Mouse (Mus musculus): ENCODE measurements around the gene Mul1. TPM values are rescaled to one million over a fixed set of nuclear protein-coding genes. Genes with fewer than 3 reads are reported as not detected.
"Not testable (repeated sequence)": the region's sequence is repeated elsewhere in the genome, so short reads cannot be mapped to it uniquely, and the experiment has no call there.

Mul1 gene
- polyA plus RNA-seq, 1 experiment from 2014 or later, result 16.2 TPM

GRCm38 (mm10) chr4:138411504-138412121 is 22.9 kb upstream of the Mul1 start:
- 62% methylated on average over 7 of the region's 7 CpGs for WGBS

DNA sequence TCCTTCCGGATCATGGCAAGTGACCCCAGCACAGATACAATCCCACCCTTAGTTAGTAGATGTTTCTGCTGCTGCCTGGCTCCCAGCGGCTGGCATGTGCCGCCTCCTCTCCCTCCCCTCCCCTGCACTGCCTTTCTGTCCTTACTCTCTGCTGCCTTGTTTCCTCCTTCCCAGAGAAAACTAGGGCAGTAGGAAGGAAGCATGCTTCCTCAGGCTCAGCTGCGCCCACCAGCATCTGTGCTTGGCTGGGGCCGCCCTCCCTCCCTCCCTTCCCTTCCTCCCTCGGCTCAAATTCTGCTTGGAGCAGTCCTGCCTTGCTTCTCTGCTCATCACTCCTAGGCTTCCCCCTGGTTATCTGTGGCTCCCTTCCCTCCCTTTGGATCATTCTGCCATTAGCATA is 19.7 kb upstream of the Mul1 start:
- Histone ChIP-seq H3K27me3 (replicated peaks; ENCODE audit: control insufficient read depth, insufficient read depth, low read length) (no peaks in the 10 kb centered on the region), H3K27ac (ENCODE audit: low read depth, low read length) (no peak overlapping the region), H3K9me3 (replicated peaks; ENCODE audit: control insufficient read depth, low read length) (no peaks in the 10 kb centered on the region), H3K4me2 (ENCODE audit: low read length) (no peak overlapping the region), H3K9ac (ENCODE audit: low read length) (no peak overlapping the region), H3K36me3 (ENCODE audit: control insufficient read depth, insufficient read depth, low read length) (no peaks in the 10 kb centered on the region), H3K4me1 (ENCODE audit: control insufficient read depth, insufficient read depth, low read length) (peaks cover 3% of the 10 kb centered on the region; the same call in 1 of the 2 replicates), H3K4me3 (ENCODE audit: low read depth, low read length) (no peak overlapping the region)
- DNase-seq (ENCODE audit: low spot score) (peak; percentile 24), ATAC-seq (no peak)
- WGBS, result 29% methylated on average over 5 of the region's 6 CpGs

More at GRCm38 (mm10) chr4:138411504-138412121, 22.9 kb upstream of the Mul1 start:
- H3K27me3 ChIP-seq (replicated peaks; ENCODE audit: control insufficient read depth, insufficient read depth, low read length), result no peaks in the 10 kb centered on the region
- no peaks in the 10 kb centered on the region for H3K36me3 ChIP-seq (ENCODE audit: control insufficient read depth, insufficient read depth, low read length)
- H3K4me3 ChIP-seq (ENCODE audit: low read depth, low read length), result no peak overlapping the region
- no peaks in the 10 kb centered on the region for H3K4me1 ChIP-seq (ENCODE audit: control insufficient read depth, insufficient read depth, low read length)
- no peak overlapping the region for H3K27ac ChIP-seq (ENCODE audit: low read depth, low read length)
- no peak for DNase-seq (ENCODE audit: low spot score)
- H3K4me2 ChIP-seq (ENCODE audit: low read length), result no peak overlapping the region
- no peak overlapping the region for H3K9ac ChIP-seq (ENCODE audit: low read length)
- ATAC-seq, result no peak
- H3K9me3 ChIP-seq (replicated peaks; ENCODE audit: control insufficient read depth, low read length), result no peaks in the 10 kb centered on the region

DNA sequence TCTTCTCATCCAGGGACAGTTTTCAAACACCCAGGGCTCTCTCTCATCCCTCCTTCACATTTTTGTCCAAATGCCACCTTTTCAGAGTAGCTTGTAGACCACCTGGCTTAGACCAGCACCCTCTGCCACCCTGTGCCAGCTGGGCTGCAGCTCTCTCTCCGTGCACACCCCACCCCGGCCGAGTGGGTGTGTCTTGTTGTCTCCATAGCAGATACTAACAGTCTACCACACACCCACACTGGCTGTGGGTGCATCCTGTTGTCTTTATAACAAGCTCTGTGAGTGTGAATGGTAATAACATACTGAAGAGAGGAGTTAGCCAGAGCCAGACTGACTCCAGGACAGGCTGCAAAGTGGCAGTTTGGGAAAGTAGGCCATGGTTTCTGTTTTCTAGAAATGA is 18.5 kb upstream of the Mul1 start:
- no peak overlapping the region for H3K4me2 ChIP-seq (ENCODE audit: low read length)
- no peak overlapping the region for H3K27ac ChIP-seq (ENCODE audit: low read depth, low read length)
- DNase-seq (ENCODE audit: low spot score) (no peak), ATAC-seq (no peak)
- H3K27me3 ChIP-seq (replicated peaks; ENCODE audit: control insufficient read depth, insufficient read depth, low read length), result no peaks in the 10 kb centered on the region
- no peaks in the 10 kb centered on the region for H3K36me3 ChIP-seq (ENCODE audit: control insufficient read depth, insufficient read depth, low read length)
- peaks cover 3% of the 10 kb centered on the region; the same call in 1 of the 2 replicates for H3K4me1 ChIP-seq (ENCODE audit: control insufficient read depth, insufficient read depth, low read length)
- H3K9ac ChIP-seq (ENCODE audit: low read length), result no peak overlapping the region
- no peaks in the 10 kb centered on the region for H3K9me3 ChIP-seq (replicated peaks; ENCODE audit: control insufficient read depth, low read length)
- H3K4me3 ChIP-seq (ENCODE audit: low read depth, low read length), result no peak overlapping the region
- WGBS, result 82% methylated on average over 3 of the region's 3 CpGs

DNA sequence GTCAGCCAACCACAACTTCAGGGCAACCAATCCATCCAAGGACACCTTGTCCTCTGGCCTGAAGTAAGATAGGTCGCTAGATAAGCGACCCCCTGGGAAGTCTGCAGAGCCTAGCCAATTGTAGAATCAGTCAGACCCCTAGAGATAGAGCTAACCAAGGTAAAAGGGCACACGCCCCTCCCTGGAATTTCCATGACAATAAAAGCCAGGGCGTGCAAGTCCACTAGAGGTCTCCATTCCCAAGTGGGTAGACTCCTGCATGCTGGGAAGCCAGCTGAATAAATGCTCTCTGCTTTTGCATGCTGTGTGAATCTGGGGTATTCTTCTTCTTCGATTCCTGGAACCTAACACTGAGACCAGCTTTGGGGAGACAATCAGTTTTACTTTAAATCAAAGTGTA is 18.1 kb upstream of the Mul1 start:
- H3K4me2 ChIP-seq (ENCODE audit: low read length), result no peak overlapping the region
- H3K27ac ChIP-seq (ENCODE audit: low read depth, low read length), result no peak overlapping the region
- no peaks in the 10 kb centered on the region for H3K36me3 ChIP-seq (ENCODE audit: control insufficient read depth, insufficient read depth, low read length)
- no peaks in the 10 kb centered on the region for H3K9me3 ChIP-seq (replicated peaks; ENCODE audit: control insufficient read depth, low read length)
- H3K4me3 ChIP-seq (ENCODE audit: low read depth, low read length), result no peak overlapping the region
- H3K9ac ChIP-seq (ENCODE audit: low read length), result no peak overlapping the region
- ATAC-seq (no peak), DNase-seq (ENCODE audit: low spot score) (no peak)
- WGBS, result 53% methylated on average over 5 of the region's 5 CpGs
- H3K27me3 ChIP-seq (replicated peaks; ENCODE audit: control insufficient read depth, insufficient read depth, low read length), result no peaks in the 10 kb centered on the region
- H3K4me1 ChIP-seq (ENCODE audit: control insufficient read depth, insufficient read depth, low read length), result peaks cover 3% of the 10 kb centered on the region; the same call in 1 of the 2 replicates

- 81% methylated on average over 4 of the region's 4 CpGs for WGBS
- Histone ChIP-seq H3K27me3 (replicated peaks; ENCODE audit: control insufficient read depth, insufficient read depth, low read length) (no peaks in the 10 kb centered on the region), H3K9ac (ENCODE audit: low read length) (no peak overlapping the region), H3K4me1 (ENCODE audit: control insufficient read depth, insufficient read depth, low read length) (peaks cover 3% of the 10 kb centered on the region; the same call in 1 of the 2 replicates), H3K27ac (ENCODE audit: low read depth, low read length) (no peak overlapping the region), H3K4me3 (ENCODE audit: low read depth, low read length) (no peak overlapping the region), H3K9me3 (replicated peaks; ENCODE audit: control insufficient read depth, low read length) (no peaks in the 10 kb centered on the region), H3K4me2 (ENCODE audit: low read length) (no peak overlapping the region), H3K36me3 (ENCODE audit: control insufficient read depth, insufficient read depth, low read length) (no peaks in the 10 kb centered on the region)
- no peak for DNase-seq (ENCODE audit: low spot score)
- no peak for ATAC-seq
These were observed 16.6 kb upstream of the Mul1 start for GRCm38 (mm10) chr4:138417882-138418281.

DNA sequence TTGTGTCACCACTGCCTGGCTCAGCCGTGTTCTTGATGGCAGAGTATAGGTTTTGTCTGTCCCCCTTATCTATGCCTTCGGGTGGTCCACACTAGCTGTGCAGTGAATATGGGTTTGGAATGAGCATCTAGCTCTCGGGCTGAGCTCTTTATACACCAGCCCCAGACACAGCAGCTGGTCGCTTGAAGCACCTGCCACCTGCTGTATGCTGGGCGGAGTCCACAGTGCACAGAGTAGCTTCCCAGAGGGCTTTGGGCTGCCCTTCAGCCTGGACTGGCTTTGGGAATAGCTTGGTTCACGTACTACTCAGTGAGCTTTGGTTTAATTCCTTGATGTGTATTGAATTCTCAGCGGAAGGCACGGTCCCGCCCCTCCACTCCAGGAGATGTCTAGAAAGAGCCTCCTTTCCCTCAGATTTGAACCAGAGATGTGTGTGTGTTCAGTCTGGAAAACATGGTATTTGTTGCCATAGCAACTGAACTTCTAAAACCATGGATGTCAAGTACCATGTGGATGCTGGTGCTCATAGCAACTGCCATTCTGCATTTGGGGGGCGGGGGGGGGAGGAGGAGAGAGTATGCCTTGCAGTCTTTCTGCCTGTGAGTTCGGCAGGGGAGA is 16.0 kb upstream of the Mul1 start:
- Histone ChIP-seq H3K27me3 (replicated peaks; ENCODE audit: control insufficient read depth, insufficient read depth, low read length) (no peaks in the 10 kb centered on the region), H3K9me3 (replicated peaks; ENCODE audit: control insufficient read depth, low read length) (no peaks in the 10 kb centered on the region), H3K4me3 (ENCODE audit: low read depth, low read length) (no peak overlapping the region), H3K9ac (ENCODE audit: low read length) (no peak overlapping the region), H3K4me1 (ENCODE audit: control insufficient read depth, insufficient read depth, low read length) (peaks cover 3% of the 10 kb centered on the region; the same call in 1 of the 2 replicates), H3K27ac (ENCODE audit: low read depth, low read length) (no peak overlapping the region), H3K36me3 (ENCODE audit: control insufficient read depth, insufficient read depth, low read length) (no peaks in the 10 kb centered on the region), H3K4me2 (ENCODE audit: low read length) (no peak overlapping the region)
- DNase-seq (ENCODE audit: low spot score) (peak; percentile 47), ATAC-seq (no peak)
- WGBS, result 53% methylated on average over 11 of the region's 11 CpGs

DNA sequence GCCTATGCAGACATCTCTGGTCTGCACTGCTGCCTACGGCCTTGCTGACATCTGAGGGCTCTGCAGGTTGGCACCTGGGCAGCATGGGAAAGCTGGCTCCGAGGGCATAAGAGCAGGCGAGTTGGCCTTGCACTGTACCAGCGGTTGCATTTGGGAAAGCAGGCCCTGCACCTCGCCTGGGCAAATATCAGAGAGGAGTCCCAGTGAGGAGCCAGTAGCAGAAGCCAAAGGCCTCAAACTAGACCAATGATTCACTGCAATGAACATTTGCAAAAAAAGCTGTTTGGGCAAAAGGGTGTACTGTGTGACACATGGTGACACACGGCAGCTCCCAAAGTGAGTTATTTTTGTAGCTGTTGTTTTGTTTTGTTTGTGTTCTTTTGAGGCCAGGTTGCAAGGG is 9.4 kb upstream of the Mul1 start:
- H3K4me3 ChIP-seq (ENCODE audit: low read depth, low read length), result no peak overlapping the region
- H3K27ac ChIP-seq (ENCODE audit: low read depth, low read length), result no peak overlapping the region
- WGBS, result 78% methylated on average over 6 of the region's 6 CpGs
- no peak overlapping the region for H3K9ac ChIP-seq (ENCODE audit: low read length)
- no peaks in the 10 kb centered on the region for H3K4me1 ChIP-seq (ENCODE audit: control insufficient read depth, insufficient read depth, low read length)
- no peaks in the 10 kb centered on the region for H3K27me3 ChIP-seq (replicated peaks; ENCODE audit: control insufficient read depth, insufficient read depth, low read length)
- ATAC-seq, result no peak
- H3K36me3 ChIP-seq (ENCODE audit: control insufficient read depth, insufficient read depth, low read length), result no peaks in the 10 kb centered on the region
- DNase-seq (ENCODE audit: low spot score), result no peak
- no peaks in the 10 kb centered on the region for H3K9me3 ChIP-seq (replicated peaks; ENCODE audit: control insufficient read depth, low read length)
- no peak overlapping the region for H3K4me2 ChIP-seq (ENCODE audit: low read length)

DNA sequence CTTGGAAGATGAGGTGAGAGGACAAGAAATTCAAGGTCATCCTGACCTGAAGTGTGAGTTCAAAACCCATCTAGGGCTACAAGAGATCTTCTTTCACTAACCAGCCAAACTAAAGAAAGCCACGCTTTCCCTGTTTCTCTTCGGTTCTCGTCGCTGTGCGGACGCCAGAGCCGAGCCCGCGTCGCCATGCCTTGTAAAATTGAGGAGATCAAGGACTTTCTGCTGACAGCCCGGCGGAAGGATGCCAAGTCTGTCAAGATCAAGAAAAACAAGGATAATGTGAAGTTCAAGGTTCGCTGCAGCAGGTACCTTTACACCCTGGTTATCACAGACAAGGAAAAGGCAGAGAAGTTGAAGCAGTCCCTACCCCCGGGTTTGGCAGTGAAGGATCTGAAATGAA is 8.9 kb upstream of the Mul1 start:
- H3K9me3 ChIP-seq (replicated peaks; ENCODE audit: control insufficient read depth, low read length); DNase-seq (ENCODE audit: low spot score); H3K4me1 ChIP-seq (ENCODE audit: control insufficient read depth, insufficient read depth, low read length); H3K27ac ChIP-seq (ENCODE audit: low read depth, low read length); H3K4me3 ChIP-seq (ENCODE audit: low read depth, low read length); H3K36me3 ChIP-seq (ENCODE audit: control insufficient read depth, insufficient read depth, low read length); H3K9ac ChIP-seq (ENCODE audit: low read length); ATAC-seq; H3K4me2 ChIP-seq (ENCODE audit: low read length); H3K27me3 ChIP-seq (replicated peaks; ENCODE audit: control insufficient read depth, insufficient read depth, low read length): not testable (repeated sequence)
- WGBS, result 90% methylated on average over 14 of the region's 14 CpGs

All from forebrain, embryonic 14.5 days (tissue).